Comparison of ENCODE assay signal across 7 mouse cellular contexts in genomic region chr3:98362753-98363152, GRCm38 (mm10). TPM values are rescaled to one million over a fixed set of nuclear protein-coding genes. Genes with fewer than 3 reads are reported as not detected.
DNase-seq lines count a peak whose midpoint lies in the region; ATAC-seq lines count a peak whose summit lies in the region.

No protein-coding gene starts in this region.

- no peak overlapping the region for H3K9ac ChIP-seq in hindbrain, embryonic 11.5 days (ENCODE audit: low read depth, low read length)
- no peak overlapping the region for H3K9ac ChIP-seq in hindbrain, embryonic 12.5 days

- H3K4me3 ChIP-seq in hindbrain, embryonic 11.5 days (ENCODE audit: low read depth, low read length): no peak overlapping the region
- no peak overlapping the region for H3K4me3 ChIP-seq in hindbrain, embryonic 12.5 days

- DNase-seq in hindbrain, embryonic 11.5 days (ENCODE audit: low spot score): peak; percentile 13
- DNase-seq in 3T3-L1 (ENCODE audit: low read depth, low spot score): peak; percentile 64
- DNase-seq in induced T-regulatory cell, adult 2 months (ENCODE audit: low read depth): peak; percentile 53
- no peak for DNase-seq in thymus, adult 18-20 months

- H3K4me2 ChIP-seq in hindbrain, embryonic 11.5 days (replicated peaks; ENCODE audit: low read depth, low read length): no peak overlapping the region
- H3K4me2 ChIP-seq in hindbrain, embryonic 12.5 days (replicated peaks): no peak overlapping the region

- WGBS in hindbrain, embryonic 11.5 days: 34% methylated on average over 2 of the region's 2 CpGs
- WGBS in hindbrain, embryonic 12.5 days: 19% methylated on average over 2 of the region's 2 CpGs

- H3K4me1 ChIP-seq in hindbrain, embryonic 11.5 days (replicated peaks; ENCODE audit: control insufficient read depth, insufficient read depth, low read length): no peaks in the 10 kb centered on the region
- no peaks in the 10 kb centered on the region for H3K4me1 ChIP-seq in hindbrain, embryonic 12.5 days

- no peaks in the 10 kb centered on the region for H3K9me3 ChIP-seq in hindbrain, embryonic 11.5 days (ENCODE audit: control insufficient read depth, low read length)
- no peaks in the 10 kb centered on the region for H3K9me3 ChIP-seq in hindbrain, embryonic 12.5 days (replicated peaks)

- H3K27ac ChIP-seq in hindbrain, embryonic 11.5 days (ENCODE audit: low read depth, low read length): no peak overlapping the region
- H3K27ac ChIP-seq in hindbrain, embryonic 12.5 days: no peak overlapping the region

- no peaks in the 10 kb centered on the region for H3K36me3 ChIP-seq in hindbrain, embryonic 11.5 days (ENCODE audit: control insufficient read depth, insufficient read depth, low read length)
- H3K36me3 ChIP-seq in hindbrain, embryonic 12.5 days: no peaks in the 10 kb centered on the region

- ATAC-seq in hindbrain, embryonic 11.5 days (ENCODE audit: low FRiP score): no peak
- ATAC-seq in hindbrain, embryonic 12.5 days (ENCODE audit: low FRiP score): no peak
- peak; percentile 60 for ATAC-seq in CD4-positive, CD25-positive, alpha-beta regulatory T cell, adult 4 months
- no peak for ATAC-seq in erythroid progenitor cell, adult 5-6 weeks (replicated peaks; ENCODE audit: low FRiP score, poor library complexity, severe bottlenecking)

- no peaks in the 10 kb centered on the region for H3K27me3 ChIP-seq in hindbrain, embryonic 11.5 days (ENCODE audit: control insufficient read depth, insufficient read depth, low read length)
- H3K27me3 ChIP-seq in hindbrain, embryonic 12.5 days: no peaks in the 10 kb centered on the region

RNA-seq across cellular contexts. Expression of gene Zfp697, which starts 19.5 kb away (rescaled TPM):
- 12.2 and 15.5 TPM in 2 replicates for polyA plus RNA-seq in hindbrain, embryonic 11.5 days (2014; fragmentation: Nextera tagmentation; extraction: Ambion mirVana)
- 9.7 and 12.0 TPM in 2 replicates for polyA plus RNA-seq in hindbrain, embryonic 12.5 days (2016; fragmentation: Nextera tagmentation; extraction: Ambion mirVana)
- polyA plus RNA-seq in CD4-positive, CD25-positive, alpha-beta regulatory T cell, adult 4 months (2017; shearing (Covaris generic)): not detected
- total RNA-seq in erythroid progenitor cell, adult 5-6 weeks (2015; ENCODE audit: low replicate concordance): not detected in 2 replicates
- total RNA-seq in erythroid progenitor cell, adult 5-6 weeks (2017; ENCODE audit: low replicate concordance): not detected in 2 replicates

RNA-seq across cellular contexts. Expression of gene Phgdh, which starts 23.0 kb away (rescaled TPM):
- polyA plus RNA-seq in hindbrain, embryonic 11.5 days (2014; fragmentation: Nextera tagmentation; extraction: Ambion mirVana): 311 and 319 TPM in 2 replicates
- polyA plus RNA-seq in hindbrain, embryonic 12.5 days (2016; fragmentation: Nextera tagmentation; extraction: Ambion mirVana): 201 and 240 TPM in 2 replicates
- 100 to 1,000 TPM in 1 of 2 experiments, 10 to 100 TPM in 1; 98.0 to 189 TPM for polyA plus RNA-seq in CD4-positive, CD25-positive, alpha-beta regulatory T cell, adult 4 months (2017; shearing (Covaris generic))
- total RNA-seq in erythroid progenitor cell, adult 5-6 weeks (2015; ENCODE audit: low replicate concordance): 6.7 and 6.8 TPM in 2 replicates
- total RNA-seq in erythroid progenitor cell, adult 5-6 weeks (2017; ENCODE audit: low replicate concordance): 6.7 and 17.9 TPM in 2 replicates

Comparison
In these comparisons a context has a peak if more than half of its experiments do, and no peak if none do; other contexts are left out.
1. DNase-seq: peak in hindbrain, embryonic 11.5 days (single experiment), 3T3-L1 (single experiment) and induced T-regulatory cell, adult 2 months (single experiment); none in thymus, adult 18-20 months (0 of 2).
2. RNA of gene Zfp697, which starts 19.5 kb away (polyA plus RNA-seq): 12.2 to 15.5 TPM in hindbrain, embryonic 11.5 days and 9.7 to 12.0 TPM in hindbrain, embryonic 12.5 days; not detected in CD4-positive, CD25-positive, alpha-beta regulatory T cell, adult 4 months; every median in the first group is over 10 times any median in the second.